Mouse (Mus musculus) hindbrain, embryonic 11.5 days (tissue): ENCODE measurements around the gene E2f4. TPM values are rescaled to one million over a fixed set of nuclear protein-coding genes. Genes with fewer than 3 reads are reported as not detected.
A peak's percentile ranks its signal among the peaks of the same experiment; 100 is the strongest.

Experiments used
- ATAC-seq: fragments of 200-750 bp; cut with Nextera tagmentation; 2 replicates; pipeline ENCODE4 v1.8.0; 2017; ENCODE audit warnings: mild to moderate bottlenecking, moderate TSS enrichment, moderate library complexity; ENCODE audit not compliant: low FRiP score
- DNase-seq: peaks from one replicate; pipeline ENCODE4 v3.0.0-alpha.2; 2015; ENCODE audit warnings: low spot score
- H3K27ac ChIP-seq: fragments of 300-500 bp; sonication (generic); 2 replicates; pipeline ENCODE4 v1.5.1; 2014; ENCODE audit warnings: mild to moderate bottlenecking, low read depth, low read length
- H3K27me3 ChIP-seq: fragments of 300-500 bp; sonication (generic); 2 replicates; pipeline ENCODE4 v1.6.1; 2014; ENCODE audit warnings: mild to moderate bottlenecking, low read length, moderate library complexity, mixed read lengths; ENCODE audit not compliant: control insufficient read depth, insufficient read depth
- H3K36me3 ChIP-seq: fragments of 300-500 bp; sonication (generic); 2 replicates; pipeline ENCODE4 v1.6.1; 2014; ENCODE audit warnings: mild to moderate bottlenecking, low read length, moderate library complexity, mixed read lengths; ENCODE audit not compliant: control insufficient read depth, insufficient read depth
- H3K4me1 ChIP-seq: fragments of 300-500 bp; sonication (generic); replicated peaks from 2 replicates; pipeline ENCODE4 v1.6.1; 2014; ENCODE audit warnings: low read length, mixed read lengths; ENCODE audit not compliant: control insufficient read depth, insufficient read depth
- H3K4me2 ChIP-seq: fragments of 300-500 bp; sonication (generic); replicated peaks from 2 replicates; pipeline ENCODE4 v1.6.1; 2014; ENCODE audit warnings: mild to moderate bottlenecking, low read depth, low read length
- H3K4me3 ChIP-seq: fragments of 300-500 bp; sonication (generic); 2 replicates; pipeline ENCODE4 v1.5.1; 2014; ENCODE audit warnings: low read depth, low read length
- H3K9ac ChIP-seq: fragments of 300-500 bp; sonication (generic); 2 replicates; pipeline ENCODE4 v1.6.1; 2014; ENCODE audit warnings: low read depth, low read length
- H3K9me3 ChIP-seq: fragments of 300-500 bp; sonication (generic); 2 replicates; pipeline ENCODE4 v1.6.1; 2016; ENCODE audit warnings: low read length; ENCODE audit not compliant: control insufficient read depth
- WGBS: fragments of 180-500 bp; shearing (Covaris S2); extraction: QIAGEN DNeasy Blood & Tissue Kit; methylation state at CpG from one replicate; pipeline ENCODE4 v1.1.7; 2014; 5-methylcytosine and 5-hydroxymethylcytosine counted together
- polyA plus RNA-seq: library from polyadenylated mRNA; unstranded; fragments of >200 nt; fragmentation: Nextera tagmentation; extraction: Ambion mirVana; gene quantifications from 2 replicates; pipeline ENCODE4 v1.2.1, GENCODE M21; 2014

Gene E2f4
- polyA plus RNA-seq, 1 experiment from 2014 or later: 96.7 TPM

GRCm38 (mm10) chr8:105342768-105343167 is 45.3 kb downstream of the E2f4 start:
- H3K4me2 ChIP-seq: no peak overlapping the region
- H3K9ac ChIP-seq: no peak overlapping the region
- ATAC-seq (no peak), DNase-seq (no peak)
- H3K9me3 ChIP-seq: no peaks in the 10 kb centered on the region
- H3K4me3 ChIP-seq: no peak overlapping the region
- H3K36me3 ChIP-seq: no peaks in the 10 kb centered on the region
- 85% methylated on average over 4 of the region's 4 CpGs for WGBS
- H3K27me3 ChIP-seq: no peaks in the 10 kb centered on the region
- peaks cover 2% of the 10 kb centered on the region; the same call in 1 of the 2 replicates for H3K4me1 ChIP-seq
- H3K27ac ChIP-seq: no peak overlapping the region

- H3K9ac ChIP-seq: no peak overlapping the region
Measured at GRCm38 (mm10) chr8:105343791-105344574, 46.5 kb downstream of the E2f4 start.

GRCm38 (mm10) chr8:105345061-105345975 is 47.9 kb downstream of the E2f4 start:
- H3K4me2 ChIP-seq: no peak overlapping the region; the same call in 1 of the 2 replicates
- no peak for ATAC-seq
- H3K27ac ChIP-seq: no peak overlapping the region

More at GRCm38 (mm10) chr8:105343791-105344574, 46.5 kb downstream of the E2f4 start:
- Histone ChIP-seq H3K27me3 (no peaks in the 10 kb centered on the region), H3K4me1 (peaks cover 2% of the 10 kb centered on the region; the same call in 1 of the 2 replicates), H3K27ac (no peak overlapping the region), H3K4me3 (no peak overlapping the region), H3K9me3 (no peaks in the 10 kb centered on the region), H3K36me3 (no peaks in the 10 kb centered on the region), H3K4me2 (no peak overlapping the region)
- ATAC-seq: no peak
- DNase-seq: no peak
- 85% methylated on average over 6 of the region's 8 CpGs for WGBS

DNA sequence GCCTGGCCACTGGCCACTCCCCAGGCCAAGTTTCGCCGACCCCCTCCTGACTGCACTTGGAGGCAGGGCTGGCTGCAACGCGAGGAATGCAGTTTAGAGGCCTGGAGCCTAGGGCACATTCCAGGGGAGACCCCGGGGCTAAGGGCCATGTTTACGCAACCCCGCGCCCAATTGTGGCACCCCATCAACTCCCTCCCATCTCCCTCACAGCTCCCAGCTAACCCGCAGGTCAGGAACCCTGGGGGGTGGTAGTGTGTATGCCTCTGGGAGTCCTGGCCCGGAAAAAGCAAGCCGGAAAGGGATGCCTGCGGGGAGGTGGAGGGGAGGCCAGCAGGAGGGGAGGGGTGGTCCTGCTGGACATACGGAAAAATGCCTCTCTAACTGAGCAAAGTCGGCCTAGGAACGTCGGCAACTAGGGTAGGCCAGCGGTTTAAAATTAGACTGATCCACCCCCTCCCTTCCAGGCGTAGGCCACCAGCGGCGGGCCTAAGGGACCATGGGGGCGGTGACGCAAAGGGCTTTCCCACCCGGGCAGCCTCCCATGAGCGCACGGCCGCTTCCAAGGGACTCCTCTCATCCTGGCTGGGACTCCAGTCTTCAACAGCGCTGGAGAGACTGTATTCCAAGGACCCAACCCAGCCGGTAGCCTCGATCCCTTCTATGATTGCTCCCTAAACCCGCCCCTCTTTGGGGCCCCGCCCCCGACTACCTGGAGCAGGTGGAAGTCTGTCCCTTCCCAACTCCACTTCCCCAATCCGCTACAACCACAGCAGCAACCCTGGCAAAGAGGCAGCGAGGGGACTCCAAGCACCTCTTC is 49.4 kb downstream of the E2f4 start:
- H3K9me3 ChIP-seq: no peaks in the 10 kb centered on the region
- ATAC-seq: peak; percentile 25
- H3K4me2 ChIP-seq: peak overlapping the region; percentile 98
- 2% methylated on average over 34 of the region's 34 CpGs for WGBS
- no peak overlapping the region for H3K27ac ChIP-seq
- peak overlapping the region; percentile 61 for H3K9ac ChIP-seq
- peaks cover 2% of the 10 kb centered on the region; the same call in 1 of the 2 replicates for H3K4me1 ChIP-seq
- H3K27me3 ChIP-seq: no peaks in the 10 kb centered on the region
- no peaks in the 10 kb centered on the region for H3K36me3 ChIP-seq
- DNase-seq: peak; percentile 60
- peak overlapping the region; percentile 62 for H3K4me3 ChIP-seq

More at GRCm38 (mm10) chr8:105345061-105345975, 47.9 kb downstream of the E2f4 start:
- Histone ChIP-seq H3K4me1 (peaks cover 2% of the 10 kb centered on the region; the same call in 1 of the 2 replicates), H3K4me3 (no peak overlapping the region), H3K36me3 (no peaks in the 10 kb centered on the region), H3K9ac (no peak overlapping the region), H3K9me3 (no peaks in the 10 kb centered on the region), H3K27me3 (no peaks in the 10 kb centered on the region)
- DNase-seq: no peak
- WGBS: 68% methylated on average over 7 of the region's 7 CpGs

GRCm38 (mm10) chr8:105347428-105348221 is 50.2 kb downstream of the E2f4 start, which contains the start of gene Fhod1:
TSS of gene Fhod1 (minus strand) at chr8:105347953.
- WGBS: under 1% methylated on average over 53 of the region's 53 CpGs
- Histone ChIP-seq H3K4me2 (peak within 1 kb of the TSS; percentile 98), H3K4me3 (peak within 1 kb of the TSS; percentile 62), H3K9ac (peak within 1 kb of the TSS; percentile 61), H3K36me3 (no peaks in the 10 kb centered on the region), H3K27me3 (no peaks in the 10 kb centered on the region), H3K9me3 (no peaks in the 10 kb centered on the region), H3K4me1 (peaks cover 2% of the 10 kb centered on the region; the same call in 1 of the 2 replicates), H3K27ac (peak within 1 kb of the TSS; percentile 58; the same call in 1 of the 2 replicates)
- DNase-seq: peak; percentile 95
- peak; percentile 89 for ATAC-seq

- Histone ChIP-seq H3K36me3 (no peaks in the 10 kb centered on the region), H3K9ac (peak within 1 kb of the TSS; percentile 61), H3K4me1 (peaks cover 2% of the 10 kb centered on the region; the same call in 1 of the 2 replicates), H3K27ac (peak within 1 kb of the TSS; percentile 58; the same call in 1 of the 2 replicates), H3K27me3 (no peaks in the 10 kb centered on the region), H3K9me3 (no peaks in the 10 kb centered on the region), H3K4me3 (peak within 1 kb of the TSS; percentile 62), H3K4me2 (peak within 1 kb of the TSS; percentile 98)
- DNase-seq (peak; percentile 82), ATAC-seq (peak; percentile 34)
- 1% methylated on average over 34 of the region's 34 CpGs for WGBS
Measured at GRCm38 (mm10) chr8:105348450-105349095, 51.1 kb downstream of the E2f4 start, which contains the start of gene Slc9a5. TSS of gene Slc9a5 (plus strand) at chr8:105348843.

GRCm38 (mm10) chr8:105349096-105349771 is 51.8 kb downstream of the E2f4 start:
- WGBS: 0% methylated on average over 35 of the region's 48 CpGs
- DNase-seq (peak; percentile 45), ATAC-seq (peak; percentile 38)
- Histone ChIP-seq H3K27me3 (no peaks in the 10 kb centered on the region), H3K4me2 (peak overlapping the region; percentile 98), H3K27ac (0 out of 2 replicates have a peak overlapping the region, but pooled peaks have one; percentile 14), H3K9ac (peak overlapping the region; percentile 61), H3K4me1 (peaks cover 2% of the 10 kb centered on the region; the same call in 1 of the 2 replicates), H3K4me3 (peak overlapping the region; percentile 62), H3K9me3 (no peaks in the 10 kb centered on the region), H3K36me3 (no peaks in the 10 kb centered on the region)
